Mouse (Mus musculus): Measurements from ENCODE around the gene Pex11g. TPM values are rescaled to one million over a fixed set of nuclear protein-coding genes. Genes with fewer than 3 reads are reported as not detected.

Pex11g gene
- polyA plus RNA-seq, 1 experiment from 2014 or later: 3.7 TPM

DNA sequence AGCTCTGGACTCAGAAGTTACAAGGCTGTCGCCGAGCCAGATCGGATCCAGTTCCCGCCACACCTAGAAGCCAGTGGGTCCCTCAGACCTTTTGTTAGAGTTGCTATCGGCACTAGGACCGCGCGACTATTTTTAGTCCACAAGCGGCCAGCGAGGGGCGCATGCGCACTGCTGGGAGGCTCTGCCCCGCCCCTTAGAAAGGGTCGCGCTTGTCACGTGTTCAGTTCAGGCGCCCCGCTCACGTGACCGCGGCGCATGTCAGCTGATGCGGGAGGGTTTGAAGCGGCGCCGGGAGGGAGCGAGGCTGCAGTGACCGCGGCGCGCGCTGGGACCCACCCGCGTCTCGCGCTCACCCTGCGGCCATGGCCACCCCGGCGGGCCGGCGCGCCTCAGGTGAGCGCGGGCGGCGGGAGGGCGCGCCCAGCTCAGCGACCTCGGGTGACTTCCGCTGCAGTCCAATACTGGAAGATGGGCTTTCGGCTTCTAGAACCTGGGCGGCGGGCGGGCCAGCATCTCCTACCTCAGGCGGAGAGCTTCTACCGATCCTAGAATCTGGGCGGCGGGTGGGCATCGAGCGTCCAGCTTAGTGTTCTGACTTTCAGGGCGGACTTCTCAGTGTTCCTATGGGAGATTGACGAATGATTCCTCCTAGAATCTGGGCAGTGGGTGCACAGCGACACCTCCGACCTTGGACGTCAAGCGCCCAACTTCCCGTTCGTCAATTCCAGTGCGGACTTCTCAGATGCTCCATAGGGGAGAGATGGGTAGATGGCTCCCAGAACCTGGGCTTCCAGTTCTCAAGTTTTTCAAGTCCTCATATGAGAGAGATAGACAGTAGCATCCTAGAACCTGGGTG, 33.0 kb upstream of the Pex11g start, which contains the start of gene Mcoln1:
Gene Mcoln1 (plus strand): TSS at position 223 of the 856 bp plus-strand sequence.
- ATAC-seq: peak; percentile 85
- peaks cover 15% of the 10 kb centered on the region for H3K36me3 ChIP-seq (ENCODE audit: control insufficient read depth, insufficient read depth)
- H3K27ac ChIP-seq (ENCODE audit: low read length): peak within 1 kb of the TSS; percentile 90
- H3K4me3 ChIP-seq (replicated peaks; ENCODE audit: low read length): peak within 1 kb of the TSS; percentile 66
- WGBS: under 1% methylated on average over 70 of the region's 70 CpGs
- peak within 1 kb of the TSS; percentile 93 for H3K4me2 ChIP-seq (ENCODE audit: low read length)
- H3K9me3 ChIP-seq (ENCODE audit: control insufficient read depth, low read length): no peaks in the 10 kb centered on the region; the same call in 1 of the 2 replicates
- peaks cover 35% of the 10 kb centered on the region for H3K4me1 ChIP-seq (replicated peaks; ENCODE audit: control insufficient read depth, insufficient read depth, low read length)
- no peaks in the 10 kb centered on the region for H3K27me3 ChIP-seq (replicated peaks; ENCODE audit: control insufficient read depth, insufficient read depth, low read length)
- H3K9ac ChIP-seq (replicated peaks; ENCODE audit: low read depth, low read length): peak within 1 kb of the TSS; percentile 67

DNA sequence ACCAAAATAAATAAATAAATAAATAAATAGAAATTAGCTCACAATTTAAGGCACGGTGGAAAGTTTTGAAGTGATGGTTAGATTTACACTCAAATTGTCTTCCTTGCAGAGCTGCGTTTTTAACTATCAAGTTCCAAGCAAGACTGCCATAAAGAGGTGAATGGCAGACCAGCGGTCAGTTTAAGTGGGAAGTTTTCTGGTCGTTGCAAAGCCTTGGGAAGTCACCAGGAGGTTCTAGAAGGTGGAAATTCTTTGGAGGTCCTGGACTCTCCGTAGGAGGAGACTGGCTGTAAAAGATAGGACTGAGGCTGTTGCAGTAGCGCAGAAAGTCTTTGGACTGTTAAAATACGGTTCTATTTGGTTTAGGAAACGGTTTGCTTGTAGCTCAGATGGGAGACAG, 32.3 kb upstream of the Pex11g start:
- H3K4me3 ChIP-seq (replicated peaks; ENCODE audit: low read length): peak overlapping the region; percentile 66
- H3K4me1 ChIP-seq (replicated peaks; ENCODE audit: control insufficient read depth, insufficient read depth, low read length): peaks cover 35% of the 10 kb centered on the region
- H3K36me3 ChIP-seq (ENCODE audit: control insufficient read depth, insufficient read depth): peaks cover 19% of the 10 kb centered on the region
- 6% methylated on average over 8 of the region's 8 CpGs for WGBS
- peak overlapping the region; percentile 67 for H3K9ac ChIP-seq (replicated peaks; ENCODE audit: low read depth, low read length)
- ATAC-seq: peak; percentile 38
- H3K4me2 ChIP-seq (ENCODE audit: low read length): peak overlapping the region; percentile 93
- H3K9me3 ChIP-seq (ENCODE audit: control insufficient read depth, low read length): no peaks in the 10 kb centered on the region; the same call in 1 of the 2 replicates
- H3K27ac ChIP-seq (ENCODE audit: low read length): peak overlapping the region; percentile 90
- no peaks in the 10 kb centered on the region for H3K27me3 ChIP-seq (replicated peaks; ENCODE audit: control insufficient read depth, insufficient read depth, low read length)

DNA sequence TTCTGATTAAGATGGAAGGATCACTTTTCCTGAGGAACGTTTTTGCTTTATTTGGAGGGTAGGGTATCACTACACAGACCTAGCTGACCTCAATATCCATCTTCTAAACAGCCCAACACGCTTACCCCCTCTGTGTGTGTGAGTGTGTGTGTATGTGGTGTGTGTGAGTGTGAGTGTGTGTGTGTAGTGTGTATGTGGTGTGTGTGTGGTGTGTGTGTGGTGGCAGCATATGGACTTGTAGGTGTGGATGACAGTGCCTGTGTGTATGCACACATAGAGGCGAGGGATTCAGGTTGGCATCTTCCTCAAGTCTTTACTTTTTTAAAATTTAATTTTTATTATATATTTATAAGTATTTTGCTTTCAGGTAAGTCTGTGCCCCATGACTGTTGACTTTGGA, 31.1 kb upstream of the Pex11g start:
- H3K9ac ChIP-seq (replicated peaks; ENCODE audit: low read depth, low read length): no peak overlapping the region
- WGBS: 88% methylated on average over 3 of the region's 3 CpGs
- H3K4me3 ChIP-seq (replicated peaks; ENCODE audit: low read length): no peak overlapping the region

DNA sequence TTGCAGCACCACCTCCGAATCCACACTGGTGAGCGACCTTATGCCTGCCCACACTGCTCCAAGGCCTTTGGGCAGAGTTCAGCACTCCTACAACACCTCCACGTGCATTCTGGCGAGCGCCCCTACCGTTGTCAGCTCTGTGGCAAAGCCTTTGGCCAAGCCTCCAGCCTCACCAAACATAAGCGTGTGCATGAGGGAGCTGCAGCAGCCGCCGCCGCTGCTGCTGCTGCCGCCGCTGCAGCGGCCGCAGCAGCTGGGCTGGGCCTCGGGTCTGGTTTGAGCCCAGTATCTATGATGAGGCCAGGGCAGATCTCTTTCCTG, 28.9 kb upstream of the Pex11g start:
- H3K4me3 ChIP-seq (replicated peaks; ENCODE audit: low read length): no peak overlapping the region
- no peak for ATAC-seq

More for the DNA sequence above, 31.1 kb upstream of the Pex11g start:
- Histone ChIP-seq H3K27me3 (replicated peaks; ENCODE audit: control insufficient read depth, insufficient read depth, low read length) (no peaks in the 10 kb centered on the region), H3K36me3 (ENCODE audit: control insufficient read depth, insufficient read depth) (peaks cover 19% of the 10 kb centered on the region), H3K4me2 (ENCODE audit: low read length) (no peak overlapping the region), H3K4me1 (replicated peaks; ENCODE audit: control insufficient read depth, insufficient read depth, low read length) (peaks cover 43% of the 10 kb centered on the region), H3K9me3 (ENCODE audit: control insufficient read depth, low read length) (no peaks in the 10 kb centered on the region; the same call in 1 of the 2 replicates), H3K27ac (ENCODE audit: low read length) (no peak overlapping the region)
- no peak for ATAC-seq

DNA sequence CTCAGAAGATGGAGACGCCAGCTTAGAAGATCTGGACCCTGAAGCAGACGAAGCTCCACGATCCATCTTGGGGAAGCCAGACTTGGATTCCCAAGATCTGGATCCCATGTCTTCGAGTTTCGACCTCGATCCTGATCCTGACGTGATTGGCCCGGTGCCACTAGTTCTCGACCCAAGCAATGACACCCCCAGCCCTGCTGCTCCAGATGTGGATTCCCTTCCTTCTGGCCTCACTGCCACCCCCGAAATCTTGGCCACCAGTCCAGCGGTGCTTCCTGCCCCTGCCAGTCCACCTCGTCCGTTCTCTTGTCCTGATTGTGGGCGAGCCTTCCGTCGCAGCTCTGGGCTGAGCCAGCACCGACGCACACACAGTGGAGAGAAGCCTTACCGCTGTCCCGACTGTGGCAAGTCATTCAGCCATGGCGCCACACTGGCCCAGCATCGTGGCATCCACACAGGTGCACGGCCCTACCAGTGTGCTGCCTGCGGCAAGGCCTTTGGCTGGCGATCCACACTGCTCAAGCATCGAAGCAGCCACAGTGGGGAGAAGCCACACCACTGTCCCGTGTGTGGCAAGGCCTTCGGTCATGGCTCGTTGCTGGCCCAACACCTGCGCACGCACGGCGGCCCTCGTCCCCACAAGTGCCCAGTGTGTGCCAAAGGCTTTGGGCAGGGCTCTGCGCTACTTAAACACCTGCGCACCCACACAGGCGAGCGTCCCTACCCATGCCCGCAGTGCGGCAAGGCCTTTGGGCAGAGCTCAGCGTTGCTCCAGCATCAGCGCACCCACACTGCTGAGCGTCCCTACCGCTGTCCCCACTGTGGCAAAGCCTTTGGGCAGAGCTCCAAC, 28.3 kb upstream of the Pex11g start:
- Histone ChIP-seq H3K4me2 (ENCODE audit: low read length) (no peak overlapping the region), H3K27ac (ENCODE audit: low read length) (no peak overlapping the region), H3K9me3 (ENCODE audit: control insufficient read depth, low read length) (no peaks in the 10 kb centered on the region; the same call in 1 of the 2 replicates), H3K27me3 (replicated peaks; ENCODE audit: control insufficient read depth, insufficient read depth, low read length) (no peaks in the 10 kb centered on the region), H3K4me3 (replicated peaks; ENCODE audit: low read length) (no peak overlapping the region), H3K9ac (replicated peaks; ENCODE audit: low read depth, low read length) (no peak overlapping the region), H3K36me3 (ENCODE audit: control insufficient read depth, insufficient read depth) (peaks cover 19% of the 10 kb centered on the region), H3K4me1 (replicated peaks; ENCODE audit: control insufficient read depth, insufficient read depth, low read length) (peaks cover 30% of the 10 kb centered on the region)
- no peak for ATAC-seq
- 97% methylated on average over 44 of the region's 44 CpGs for WGBS

More for the DNA sequence above, 28.9 kb upstream of the Pex11g start:
- Histone ChIP-seq H3K27ac (ENCODE audit: low read length) (no peak overlapping the region), H3K4me1 (replicated peaks; ENCODE audit: control insufficient read depth, insufficient read depth, low read length) (peaks cover 36% of the 10 kb centered on the region), H3K27me3 (replicated peaks; ENCODE audit: control insufficient read depth, insufficient read depth, low read length) (no peaks in the 10 kb centered on the region), H3K9ac (replicated peaks; ENCODE audit: low read depth, low read length) (no peak overlapping the region), H3K36me3 (ENCODE audit: control insufficient read depth, insufficient read depth) (peaks cover 19% of the 10 kb centered on the region), H3K4me2 (ENCODE audit: low read length) (no peak overlapping the region), H3K9me3 (ENCODE audit: control insufficient read depth, low read length) (no peaks in the 10 kb centered on the region; the same call in 1 of the 2 replicates)
- WGBS: 95% methylated on average over 15 of the region's 15 CpGs

DNA sequence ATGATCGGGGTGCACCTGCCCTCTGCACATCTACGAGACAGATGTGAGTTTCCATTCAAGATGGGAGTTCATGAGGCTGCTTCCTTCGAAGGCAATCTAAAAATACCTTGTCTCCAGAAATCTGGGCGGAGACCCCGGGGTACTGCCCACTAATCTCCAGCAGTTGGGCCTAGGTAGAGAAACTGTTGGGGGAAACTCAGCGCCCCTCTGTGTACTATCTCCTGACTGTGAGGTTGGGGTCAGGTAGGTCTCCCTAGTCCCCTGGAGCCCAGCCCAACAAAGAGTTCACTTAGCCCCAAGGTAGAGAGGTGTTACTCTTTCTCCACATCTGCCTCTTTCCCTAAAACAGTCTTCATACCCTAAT, 26.3 kb upstream of the Pex11g start:
- H3K27ac ChIP-seq (ENCODE audit: low read length): peak overlapping the region; percentile 91
- no peaks in the 10 kb centered on the region; the same call in 1 of the 2 replicates for H3K9me3 ChIP-seq (ENCODE audit: control insufficient read depth, low read length)
- H3K4me1 ChIP-seq (replicated peaks; ENCODE audit: control insufficient read depth, insufficient read depth, low read length): peaks cover 25% of the 10 kb centered on the region
- peaks cover 19% of the 10 kb centered on the region for H3K36me3 ChIP-seq (ENCODE audit: control insufficient read depth, insufficient read depth)
- no peaks in the 10 kb centered on the region for H3K27me3 ChIP-seq (replicated peaks; ENCODE audit: control insufficient read depth, insufficient read depth, low read length)
- peak overlapping the region; percentile 100 for H3K9ac ChIP-seq (replicated peaks; ENCODE audit: low read depth, low read length)
- peak overlapping the region; percentile 94 for H3K4me3 ChIP-seq (replicated peaks; ENCODE audit: low read length)
- peak overlapping the region; percentile 58 for H3K4me2 ChIP-seq (ENCODE audit: low read length)
- peak; percentile 10; the same call in 1 of the 2 replicates for ATAC-seq
- 36% methylated on average over 6 of the region's 6 CpGs for WGBS

DNA sequence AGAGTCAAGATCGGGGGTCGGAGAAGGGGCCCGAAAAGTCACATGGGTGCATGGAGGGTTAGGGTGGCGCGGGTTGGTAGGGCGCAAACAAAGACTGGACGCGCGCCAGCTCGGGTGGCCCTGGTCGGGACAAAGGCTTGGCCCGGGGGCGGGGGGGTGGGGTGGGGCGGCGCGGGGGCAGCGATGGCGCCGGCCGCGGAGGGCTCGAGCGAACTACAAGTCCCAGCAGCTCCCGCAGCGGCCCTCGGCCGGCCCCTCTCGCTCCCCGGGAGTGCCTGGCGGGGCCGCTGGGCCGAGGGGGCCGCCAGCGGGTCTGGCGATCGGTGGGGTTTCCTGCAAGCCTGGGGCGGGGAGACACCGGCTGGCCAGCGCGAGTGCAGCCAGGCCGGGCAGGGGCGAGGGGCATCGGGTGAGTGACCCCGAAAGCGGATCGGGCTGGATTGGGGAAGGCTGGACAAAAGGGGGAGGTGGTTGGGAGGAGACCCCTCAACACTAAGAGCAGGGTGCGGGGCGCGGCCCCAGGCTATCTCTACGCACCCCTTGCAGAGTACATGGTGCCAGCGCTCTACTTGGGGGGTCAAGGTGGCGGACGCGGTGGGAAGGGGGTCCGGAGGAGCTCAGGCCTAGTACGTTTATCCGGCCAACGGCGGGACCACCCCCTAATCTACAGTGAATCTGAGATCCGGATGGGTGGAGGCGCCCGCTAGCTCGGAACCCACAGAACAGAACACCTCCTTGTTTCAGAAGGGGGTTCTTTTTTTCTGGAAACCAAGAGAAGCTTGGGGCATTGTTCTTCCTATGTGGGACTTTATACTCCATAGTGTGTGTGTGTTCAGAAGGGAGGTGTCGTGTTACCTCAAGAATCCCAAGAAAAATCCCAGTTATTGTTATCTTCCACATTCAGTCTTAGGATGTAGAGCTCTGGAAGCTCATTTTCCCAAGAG, 25.7 kb upstream of the Pex11g start, which contains the start of gene Zfp358:
Gene Zfp358 (plus strand): TSS at position 238 of the 944 bp plus-strand sequence.
- ATAC-seq: peak; percentile 93
- H3K27me3 ChIP-seq (replicated peaks; ENCODE audit: control insufficient read depth, insufficient read depth, low read length): no peaks in the 10 kb centered on the region
- H3K36me3 ChIP-seq (ENCODE audit: control insufficient read depth, insufficient read depth): peaks cover 19% of the 10 kb centered on the region
- peak within 1 kb of the TSS; percentile 58 for H3K4me2 ChIP-seq (ENCODE audit: low read length)
- H3K9me3 ChIP-seq (ENCODE audit: control insufficient read depth, low read length): no peaks in the 10 kb centered on the region; the same call in 1 of the 2 replicates
- peaks cover 24% of the 10 kb centered on the region for H3K4me1 ChIP-seq (replicated peaks; ENCODE audit: control insufficient read depth, insufficient read depth, low read length)
- under 1% methylated on average over 59 of the region's 64 CpGs for WGBS
- H3K9ac ChIP-seq (replicated peaks; ENCODE audit: low read depth, low read length): peak within 1 kb of the TSS; percentile 100
- peak within 1 kb of the TSS; percentile 91 for H3K27ac ChIP-seq (ENCODE audit: low read length)
- peak within 1 kb of the TSS; percentile 94 for H3K4me3 ChIP-seq (replicated peaks; ENCODE audit: low read length)

DNA sequence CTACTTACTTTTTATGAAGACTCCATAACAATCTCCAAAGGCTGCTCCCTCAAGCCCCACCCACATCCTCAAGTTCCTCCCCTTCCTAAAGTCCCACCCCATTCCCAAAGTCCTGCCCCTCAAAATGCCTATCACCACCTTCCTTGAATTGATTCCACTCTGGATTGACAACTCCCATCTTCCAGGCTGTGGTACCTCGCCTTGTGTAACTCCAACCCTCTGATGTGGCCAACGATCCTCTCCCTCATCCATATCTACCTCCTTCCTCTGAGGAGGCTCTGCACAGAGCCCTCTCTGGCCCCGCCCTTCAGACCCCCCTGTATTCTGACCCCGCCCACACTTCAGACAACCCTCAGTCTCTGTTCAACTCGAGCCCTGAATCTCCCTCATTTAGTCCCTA, 17.7 kb upstream of the Pex11g start:
- no peaks in the 10 kb centered on the region for H3K36me3 ChIP-seq (ENCODE audit: control insufficient read depth, insufficient read depth)
- no peaks in the 10 kb centered on the region for H3K9me3 ChIP-seq (ENCODE audit: control insufficient read depth, low read length)
- ATAC-seq: no peak
- H3K27ac ChIP-seq (ENCODE audit: low read length): no peak overlapping the region
- no peaks in the 10 kb centered on the region for H3K27me3 ChIP-seq (replicated peaks; ENCODE audit: control insufficient read depth, insufficient read depth, low read length)
- H3K4me3 ChIP-seq (replicated peaks; ENCODE audit: low read length): no peak overlapping the region
- H3K4me1 ChIP-seq (replicated peaks; ENCODE audit: control insufficient read depth, insufficient read depth, low read length): no peaks in the 10 kb centered on the region
- no peak overlapping the region for H3K4me2 ChIP-seq (ENCODE audit: low read length)
- no peak overlapping the region for H3K9ac ChIP-seq (replicated peaks; ENCODE audit: low read depth, low read length)
- WGBS: 29% methylated on average over 5 of the region's 5 CpGs
